Mouse (Mus musculus) erythroblast, embryonic 14.5 days (primary cell): ENCODE measurements around the gene Nxf1. TPM values are rescaled to one million over a fixed set of nuclear protein-coding genes. Genes with fewer than 3 reads are reported as not detected.

Source experiments
- H3K27me3 ChIP-seq: 2 replicates; pipeline ENCODE4 v1.6.1; 2012; ENCODE audit warnings: inconsistent platforms; ENCODE audit not compliant: control insufficient read depth
- H3K36me3 ChIP-seq: 2 replicates; pipeline ENCODE4 v1.6.1; 2012; ENCODE audit warnings: mild to moderate bottlenecking, inconsistent platforms; ENCODE audit not compliant: control insufficient read depth
- H3K4me1 ChIP-seq: 2 replicates; pipeline ENCODE4 v1.6.1; 2012; ENCODE audit warnings: inconsistent platforms; ENCODE audit not compliant: control insufficient read depth
- H3K4me3 ChIP-seq: replicated peaks from 2 replicates; pipeline ENCODE3; 2012; ENCODE audit warnings: moderate library complexity, mild to moderate bottlenecking, inconsistent platforms
- H3K9me3 ChIP-seq: 2 replicates; pipeline ENCODE4 v1.6.1; 2012; ENCODE audit warnings: low read length, inconsistent platforms, mixed read lengths; ENCODE audit not compliant: control insufficient read depth
- GATA1 ChIP-seq: IDR thresholded peaks from 2 replicates; pipeline ENCODE4 v1.6.1; 2012; ENCODE audit warnings: low read length, inconsistent platforms, mixed read lengths
- TAL1 ChIP-seq: IDR thresholded peaks from 3 replicates; pipeline ENCODE4 v1.6.1; 2012; ENCODE audit warnings: low read length, inconsistent platforms, mixed read lengths
- polyA plus RNA-seq: library from polyadenylated mRNA; stranded (reverse); fragments of >175 nt; gene quantifications from 2 replicates; pipeline ENCODE4 v1.2.3, GENCODE M21; 2012

The Nxf1 gene
- polyA plus RNA-seq, 1 experiment = 3.0 TPM

DNA sequence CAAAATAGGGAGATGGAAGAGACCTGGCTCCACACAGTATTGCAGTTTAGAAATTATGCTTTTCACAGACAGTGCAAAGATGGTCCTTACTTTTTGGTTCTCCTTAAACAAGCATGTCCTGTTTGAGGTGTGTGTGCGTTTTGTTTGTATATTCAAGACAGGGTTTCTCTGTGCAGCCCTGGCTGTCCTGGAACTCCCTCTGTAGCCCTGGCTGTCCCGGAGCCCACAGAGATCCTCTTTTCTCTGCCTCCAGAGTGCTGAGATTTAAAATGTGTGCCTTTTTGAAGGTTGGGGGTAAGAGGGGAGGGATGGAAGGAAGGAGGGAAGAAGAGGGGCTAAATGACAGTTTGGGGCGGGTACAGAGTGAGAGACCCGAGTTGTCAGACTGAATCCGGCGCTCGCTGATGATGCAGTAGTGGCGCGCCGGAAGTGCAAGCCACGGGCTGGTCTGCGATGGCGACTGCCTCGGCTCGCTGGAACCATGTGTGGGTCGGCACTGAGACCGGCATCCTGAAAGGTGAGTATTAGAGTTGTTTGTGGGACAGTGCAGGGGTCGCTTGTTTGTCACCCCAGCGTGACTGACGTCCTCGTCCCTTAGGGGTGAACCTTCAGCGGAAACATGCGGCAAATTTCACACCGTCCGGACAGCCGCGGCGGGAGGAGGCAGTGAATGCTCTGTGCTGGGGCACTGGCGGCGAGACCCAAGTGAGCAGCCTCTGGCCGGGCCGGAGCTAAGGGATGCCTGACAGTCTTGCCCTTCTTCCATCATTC, 21.3 kb upstream of the Nxf1 start, which contains the start of gene Wdr74:
Wdr74 (plus strand) TSS at position 439 of the 771 bp plus-strand sequence.
- H3K4me1 ChIP-seq = peaks cover 39% of the 10 kb centered on the region
- H3K9me3 ChIP-seq = peaks cover 6% of the 10 kb centered on the region
- H3K4me3 ChIP-seq = peak within 1 kb of the TSS; percentile 85
- peaks cover 37% of the 10 kb centered on the region for H3K36me3 ChIP-seq
- no peak for TF ChIP-seq TAL1
- TF ChIP-seq GATA1 = no peak
- peaks cover 16% of the 10 kb centered on the region for H3K27me3 ChIP-seq

DNA sequence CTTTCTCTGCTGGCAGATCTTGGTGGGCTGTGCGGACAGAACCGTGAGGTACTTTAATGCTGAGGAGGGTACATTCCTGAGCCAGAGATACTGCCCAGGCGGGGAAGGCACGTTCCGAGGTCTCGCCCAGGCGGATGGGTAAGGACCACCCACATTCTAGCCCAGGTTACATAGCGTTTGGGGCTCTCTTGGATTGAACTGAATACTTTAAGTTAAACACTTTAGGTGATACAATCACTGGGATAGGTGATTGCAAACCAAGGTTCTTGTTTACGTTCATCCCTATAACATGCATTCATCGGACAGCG, 20.8 kb upstream of the Nxf1 start:
- peaks cover 6% of the 10 kb centered on the region for H3K9me3 ChIP-seq
- no peak for TF ChIP-seq TAL1
- TF ChIP-seq GATA1 = no peak
- peaks cover 16% of the 10 kb centered on the region for H3K27me3 ChIP-seq

DNA sequence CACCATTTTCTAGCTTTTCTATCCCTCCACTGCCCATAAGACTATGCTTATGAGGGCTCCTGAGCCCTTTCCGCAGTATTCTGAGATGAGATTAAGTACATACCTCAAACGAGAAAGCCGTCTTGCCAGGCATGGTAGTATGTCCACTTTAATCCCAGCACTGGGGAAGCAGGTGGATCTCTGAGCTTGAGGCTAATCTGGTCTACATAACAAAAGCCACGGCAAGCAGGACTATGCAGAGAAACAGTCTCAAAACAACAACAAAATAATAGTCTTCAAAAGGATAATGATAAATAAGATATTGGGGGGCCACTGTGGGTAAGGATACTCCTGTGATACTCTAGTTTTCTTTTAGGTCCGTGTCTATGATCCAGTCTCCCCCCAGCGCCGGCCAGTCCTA, 18.0 kb upstream of the Nxf1 start:
- H3K4me3 ChIP-seq = no peak overlapping the region
- peaks cover 61% of the 10 kb centered on the region for H3K4me1 ChIP-seq
- no peak for TF ChIP-seq GATA1
- TF ChIP-seq TAL1 = no peak

More for the DNA sequence above, 20.8 kb upstream of the Nxf1 start:
- Histone ChIP-seq H3K4me1 (peaks cover 45% of the 10 kb centered on the region), H3K4me3 (peak overlapping the region; percentile 85), H3K36me3 (peaks cover 42% of the 10 kb centered on the region)

DNA sequence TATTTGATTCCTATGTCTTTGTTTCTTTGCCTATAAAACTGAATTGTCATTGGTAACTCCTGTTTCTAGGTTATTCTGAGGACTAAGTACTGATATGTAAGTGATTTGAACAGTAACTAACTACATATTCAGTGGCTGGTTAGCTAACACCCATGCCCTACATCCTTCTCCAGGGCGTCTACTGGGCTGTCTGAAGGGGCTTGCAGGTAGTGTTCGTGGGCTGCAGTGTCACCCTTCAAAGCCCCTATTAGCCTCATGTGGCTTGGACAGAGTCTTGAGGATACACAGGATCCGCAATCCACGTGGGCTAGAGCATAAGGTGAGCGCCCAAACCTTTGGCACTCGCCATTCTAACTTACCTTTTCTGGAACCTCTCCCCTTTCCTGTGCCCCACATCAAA, 17.2 kb upstream of the Nxf1 start:
- TF ChIP-seq TAL1 = no peak
- no peak for TF ChIP-seq GATA1
- Histone ChIP-seq H3K9me3 (no peaks in the 10 kb centered on the region), H3K4me1 (peaks cover 57% of the 10 kb centered on the region), H3K4me3 (no peak overlapping the region), H3K36me3 (peaks cover 63% of the 10 kb centered on the region), H3K27me3 (no peaks in the 10 kb centered on the region)

More for the DNA sequence above, 18.0 kb upstream of the Nxf1 start:
- Histone ChIP-seq H3K9me3 (no peaks in the 10 kb centered on the region), H3K27me3 (peaks cover 3% of the 10 kb centered on the region), H3K36me3 (peaks cover 56% of the 10 kb centered on the region)

DNA sequence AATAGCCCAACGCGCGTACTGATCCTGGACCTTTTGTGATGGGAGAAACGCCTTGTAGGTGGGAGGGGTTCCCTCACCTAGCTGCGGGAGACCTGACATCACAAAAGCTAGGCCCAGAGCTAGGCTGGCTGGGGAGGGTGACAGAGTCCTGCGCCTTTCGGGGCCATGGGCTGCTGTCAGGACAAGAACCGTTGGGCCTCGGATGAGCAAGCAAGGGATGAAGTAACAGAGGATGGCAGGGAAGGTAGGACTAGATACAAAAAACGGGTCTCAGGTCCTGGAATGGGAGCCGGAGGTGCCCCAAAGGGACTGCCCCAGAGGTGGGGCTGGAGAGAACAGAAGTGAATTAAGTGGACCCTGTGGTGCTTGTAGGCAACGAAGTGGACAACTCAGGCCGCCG, 16.3 kb upstream of the Nxf1 start, which contains the start of gene 1700092M07Rik:
1700092M07Rik (plus strand) TSS at position 116 of the 400 bp plus-strand sequence.
- peaks cover 73% of the 10 kb centered on the region for H3K36me3 ChIP-seq
- no peaks in the 10 kb centered on the region for H3K9me3 ChIP-seq
- H3K27me3 ChIP-seq = no peaks in the 10 kb centered on the region
- H3K4me1 ChIP-seq = peaks cover 50% of the 10 kb centered on the region
- peak within 1 kb of the TSS; percentile 82 for H3K4me3 ChIP-seq
- TF ChIP-seq GATA1 = no peak

DNA sequence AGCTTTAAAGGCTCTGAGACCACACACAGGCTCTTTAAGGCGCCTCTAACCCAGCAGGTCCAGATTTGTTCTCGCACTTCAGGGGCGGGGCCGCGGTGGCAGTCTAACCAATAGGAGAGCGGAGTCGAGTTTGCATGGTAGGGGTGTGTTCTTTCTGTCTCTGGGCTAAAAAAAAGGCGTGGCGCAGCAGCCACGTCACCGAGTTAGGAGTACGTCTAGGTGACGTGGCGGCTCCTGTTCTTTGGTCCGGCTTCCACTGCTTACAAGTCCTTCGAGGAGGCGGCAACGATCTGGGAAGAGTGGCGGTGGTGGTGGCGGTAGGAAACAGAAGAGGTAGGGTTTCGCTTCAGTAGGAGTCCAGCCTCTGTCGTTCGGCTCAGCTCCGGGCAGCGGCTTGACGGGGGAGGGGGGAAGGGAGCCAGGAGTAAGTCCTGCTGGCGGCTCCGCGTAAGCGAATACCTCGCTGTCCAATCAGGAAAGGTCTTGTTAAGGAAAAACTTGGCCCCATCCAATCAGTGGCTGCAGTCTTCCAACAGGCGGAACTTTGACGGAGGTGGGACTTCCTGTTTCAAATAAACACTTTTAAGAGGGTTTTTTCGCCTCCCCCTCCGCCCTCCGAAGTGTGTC, 15.5 kb upstream of the Nxf1 start, which contains the start of gene Stx5a:
Stx5a (plus strand) TSS at position 171 of the 627 bp plus-strand sequence.
- Histone ChIP-seq H3K4me3 (peak within 1 kb of the TSS; percentile 82), H3K27me3 (no peaks in the 10 kb centered on the region), H3K9me3 (no peaks in the 10 kb centered on the region), H3K4me1 (peaks cover 44% of the 10 kb centered on the region), H3K36me3 (peaks cover 80% of the 10 kb centered on the region)
- TF ChIP-seq TAL1 (no peak), GATA1 (no peak)

DNA sequence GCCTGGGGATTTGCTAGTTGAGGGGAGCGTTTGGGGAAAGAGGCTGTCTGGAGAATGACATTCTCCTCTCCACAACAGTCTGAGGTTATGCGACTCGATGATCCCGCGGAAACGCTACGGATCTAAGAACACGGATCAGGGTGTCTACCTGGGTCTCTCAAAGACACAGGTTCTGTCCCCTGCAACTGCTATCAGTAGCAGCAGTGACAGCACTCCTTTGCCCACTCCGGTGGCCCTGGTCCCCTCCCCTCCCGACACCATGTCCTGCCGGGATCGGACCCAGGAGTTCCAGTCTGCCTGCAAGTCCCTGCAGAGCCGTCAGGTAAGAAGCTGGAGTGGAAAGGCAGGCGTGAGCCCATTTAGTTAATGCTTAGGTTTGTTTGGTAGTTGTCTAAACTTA, 14.7 kb upstream of the Nxf1 start:
- Histone ChIP-seq H3K36me3 (peaks cover 85% of the 10 kb centered on the region), H3K4me3 (peak overlapping the region; percentile 82), H3K9me3 (no peaks in the 10 kb centered on the region), H3K27me3 (no peaks in the 10 kb centered on the region), H3K4me1 (peaks cover 37% of the 10 kb centered on the region)
- no peak; the same call in 1 of the 2 replicates for TF ChIP-seq GATA1
- TF ChIP-seq TAL1 = no peak

DNA sequence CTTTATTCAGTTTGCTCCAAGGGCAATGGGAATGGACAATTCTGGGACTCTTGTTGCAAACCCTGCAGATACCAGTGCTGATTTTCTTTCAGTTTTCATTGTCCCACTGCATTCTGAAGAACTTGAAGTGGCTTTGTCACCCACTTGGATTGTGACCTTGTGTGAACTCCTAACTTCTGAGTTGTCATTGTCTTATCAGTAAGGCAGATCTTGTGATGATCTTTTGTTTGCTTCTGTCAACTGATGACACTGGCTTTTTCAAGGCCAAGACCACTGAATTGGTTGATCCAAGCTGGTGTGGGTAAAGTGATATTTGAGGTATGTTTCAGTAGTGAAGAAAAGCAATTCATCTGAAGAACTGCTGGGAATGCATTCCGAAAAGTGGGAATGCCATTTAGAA, 11.5 kb upstream of the Nxf1 start:
- no peaks in the 10 kb centered on the region for H3K9me3 ChIP-seq
- no peak overlapping the region for H3K4me3 ChIP-seq
- peaks cover 85% of the 10 kb centered on the region for H3K36me3 ChIP-seq
- H3K27me3 ChIP-seq = no peaks in the 10 kb centered on the region
- H3K4me1 ChIP-seq = peaks cover 24% of the 10 kb centered on the region
- TF ChIP-seq GATA1 = peak; percentile 85
- no peak for TF ChIP-seq TAL1

DNA sequence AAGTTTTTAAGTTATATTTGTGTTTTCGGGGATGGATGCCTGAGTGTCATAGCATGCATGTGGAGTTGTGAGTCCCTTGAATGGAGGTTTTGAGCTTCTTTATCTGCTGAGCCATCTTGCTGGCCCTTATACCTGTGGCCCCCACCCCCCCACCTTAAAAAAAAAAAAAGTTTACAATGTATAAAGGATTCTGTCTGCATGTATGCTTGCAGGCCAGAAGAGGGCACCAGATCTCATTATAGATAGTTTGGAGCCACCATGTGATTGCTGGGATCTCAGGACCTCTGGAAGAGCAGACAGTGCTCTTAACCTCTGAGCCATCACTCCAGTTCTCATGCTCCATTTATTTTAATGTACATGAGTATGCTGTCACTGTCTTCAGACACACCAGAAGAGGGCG, 9.5 kb upstream of the Nxf1 start:
- Histone ChIP-seq H3K4me3 (no peak overlapping the region), H3K27me3 (no peaks in the 10 kb centered on the region), H3K9me3 (no peaks in the 10 kb centered on the region), H3K4me1 (peaks cover 11% of the 10 kb centered on the region), H3K36me3 (peaks cover 98% of the 10 kb centered on the region)
- TF ChIP-seq TAL1 (no peak), GATA1 (no peak)
